Mouse (Mus musculus) kidney, postnatal 0 days (tissue): Measurements from ENCODE around the gene R3hdm4. TPM values are rescaled to one million over a fixed set of nuclear protein-coding genes. Genes with fewer than 3 reads are reported as not detected.
"Not testable (repeated sequence)": the region's sequence is repeated elsewhere in the genome, so short reads cannot be mapped to it uniquely, and the experiment has no call there.

ENCODE experiments used
- ATAC-seq: fragments of 200-750 bp; cut with Nextera tagmentation; replicated peaks from 2 replicates; pipeline ENCODE4 v1.8.0; 2017; ENCODE audit warnings: low read depth, moderate number of reproducible peaks, moderate TSS enrichment, moderate library complexity; ENCODE audit not compliant: low FRiP score
- DNase-seq: peaks from one replicate; pipeline ENCODE4 v3.0.0-alpha.2; 2016; ENCODE audit warnings: low spot score
- H3K27ac ChIP-seq: fragments of 300-500 bp; sonication (generic); 2 replicates; pipeline ENCODE4 v1.5.1; 2014; ENCODE audit warnings: mild to moderate bottlenecking
- H3K27me3 ChIP-seq: fragments of 300-500 bp; sonication (generic); 2 replicates; pipeline ENCODE4 v1.6.1; 2014; ENCODE audit warnings: low read length, mixed read lengths; ENCODE audit not compliant: insufficient read depth
- H3K36me3 ChIP-seq: fragments of 300-500 bp; sonication (generic); 2 replicates; pipeline ENCODE4 v1.6.1; 2014; ENCODE audit warnings: low read length, mixed read lengths; ENCODE audit not compliant: insufficient read depth
- H3K4me1 ChIP-seq: fragments of 300-500 bp; sonication (generic); replicated peaks from 2 replicates; pipeline ENCODE4 v1.6.1; 2014; ENCODE audit warnings: antibody characterized with exemption, low read length, mixed read lengths; ENCODE audit not compliant: insufficient read depth
- H3K4me2 ChIP-seq: fragments of 300-500 bp; sonication (generic); 2 replicates; pipeline ENCODE4 v1.6.1; 2014; ENCODE audit warnings: mild to moderate bottlenecking, low read length, moderate library complexity, mixed read lengths
- H3K4me3 ChIP-seq: fragments of 300-500 bp; sonication (generic); replicated peaks from 2 replicates; pipeline ENCODE4 v1.5.1; 2014; ENCODE audit warnings: low read depth, low read length
- H3K9ac ChIP-seq: fragments of 300-500 bp; sonication (generic); 2 replicates; pipeline ENCODE4 v1.6.1; 2014; ENCODE audit warnings: low read depth, low read length
- H3K9me3 ChIP-seq: fragments of 300-500 bp; sonication (generic); replicated peaks from 2 replicates; pipeline ENCODE4 v1.6.1; 2016; ENCODE audit warnings: low read length, inconsistent platforms, mixed read lengths
- CTCF ChIP-seq: IDR thresholded peaks from 2 replicates; pipeline ENCODE4 v1.5.1; 2016; ENCODE audit warnings: antibody characterized with exemption, low read depth, mild to moderate bottlenecking, moderate library complexity
- WGBS: fragments of 180-500 bp; shearing (Covaris S2); extraction: QIAGEN DNeasy Blood & Tissue Kit; methylation state at CpG from one replicate; pipeline ENCODE4 v1.1.7; 2014; 5-methylcytosine and 5-hydroxymethylcytosine counted together
- polyA plus RNA-seq: library from polyadenylated mRNA; unstranded; fragments of >200 nt; fragmentation: Nextera tagmentation; extraction: Ambion mirVana; gene quantifications from 2 replicates; pipeline ENCODE4 v1.2.1, GENCODE M21; 2015

Gene R3hdm4
- polyA plus RNA-seq, 1 experiment from 2014 or later: 120 TPM

DNA sequence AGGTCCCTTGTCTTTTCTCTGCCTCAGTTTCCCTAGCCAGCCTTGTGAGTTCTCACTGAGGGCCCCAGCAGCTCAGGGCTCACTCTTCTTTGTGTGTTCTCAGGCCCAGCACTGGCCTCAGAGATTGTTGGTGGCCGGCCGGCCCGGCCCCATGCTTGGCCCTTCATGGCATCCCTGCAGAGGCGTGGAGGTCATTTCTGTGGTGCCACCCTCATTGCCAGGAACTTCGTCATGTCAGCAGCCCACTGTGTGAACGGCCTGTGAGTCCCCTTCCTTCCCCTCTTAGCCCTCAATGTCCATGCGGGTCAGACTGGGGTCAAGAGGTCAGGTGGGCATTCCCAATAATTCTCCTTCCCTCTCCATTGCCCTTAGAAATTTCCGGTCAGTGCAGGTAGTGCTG lies 34.4 kb downstream of the R3hdm4 start:
- H3K4me1 ChIP-seq: peaks cover 12% of the 10 kb centered on the region
- H3K9ac ChIP-seq: no peak overlapping the region
- 80% methylated on average over 8 of the region's 8 CpGs for WGBS
- H3K4me3 ChIP-seq: no peak overlapping the region
- no peak overlapping the region for H3K4me2 ChIP-seq
- no peaks in the 10 kb centered on the region for H3K27me3 ChIP-seq
- H3K27ac ChIP-seq: no peak overlapping the region
- DNase-seq (no peak), ATAC-seq (no peak)
- no peaks in the 10 kb centered on the region for H3K9me3 ChIP-seq
- no peak for TF ChIP-seq CTCF
- H3K36me3 ChIP-seq: no peaks in the 10 kb centered on the region

DNA sequence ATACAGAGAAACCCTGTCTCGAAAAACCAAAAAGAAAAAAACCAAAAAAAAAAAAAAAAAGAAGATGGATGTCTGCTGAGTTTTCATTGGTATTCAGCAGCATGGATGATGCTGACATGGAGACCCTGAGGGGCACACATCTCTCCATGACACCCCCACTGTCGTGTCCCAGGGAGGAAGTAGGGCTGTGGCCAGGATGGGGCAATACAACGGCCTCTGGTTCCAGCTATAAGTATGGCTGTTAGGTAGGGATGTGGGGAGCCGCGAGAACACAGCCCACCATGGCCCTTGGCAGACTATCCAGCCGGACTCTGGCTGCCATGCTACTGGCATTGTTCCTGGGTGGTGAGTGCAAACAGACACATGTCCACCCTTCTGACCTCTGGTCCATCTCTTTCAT lies 35.0 kb downstream of the R3hdm4 start, which contains the start of gene Elane:
Gene Elane, plus strand, starts transcription at position 194 of the 400 bp plus-strand sequence.
- Histone ChIP-seq H3K4me3 (no peak within 1 kb of the TSS), H3K4me2 (no peak within 1 kb of the TSS), H3K9me3 (no peaks in the 10 kb centered on the region), H3K27me3 (no peaks in the 10 kb centered on the region), H3K4me1 (peaks cover 12% of the 10 kb centered on the region), H3K27ac (no peak within 1 kb of the TSS), H3K9ac (no peak within 1 kb of the TSS), H3K36me3 (no peaks in the 10 kb centered on the region)
- TF ChIP-seq CTCF: no peak
- no peak for ATAC-seq
- WGBS: 74% methylated on average over 6 of the region's 6 CpGs
- DNase-seq: no peak

DNA sequence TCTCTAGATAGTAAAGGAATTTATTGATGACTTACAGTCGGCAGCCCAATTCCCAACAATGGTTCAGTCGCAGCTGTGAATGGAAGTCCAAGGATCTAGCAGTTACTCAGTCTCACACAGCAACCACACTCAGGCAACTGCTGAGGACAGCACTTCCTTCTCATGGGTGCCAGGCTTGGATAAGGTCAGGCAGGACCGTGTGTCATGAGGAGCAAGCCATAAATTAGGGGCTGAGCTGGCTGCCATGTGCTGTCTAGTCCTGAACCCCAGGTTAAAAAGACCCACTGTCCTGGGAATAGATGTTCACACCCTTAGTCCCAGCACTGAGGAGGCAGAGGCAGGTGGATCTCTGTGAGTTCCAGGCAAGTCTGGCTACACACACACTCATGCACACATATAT lies 36.1 kb downstream of the R3hdm4 start:
- not testable (repeated sequence) for ATAC-seq, H3K9me3 ChIP-seq, H3K27ac ChIP-seq, H3K36me3 ChIP-seq, H3K9ac ChIP-seq, H3K4me2 ChIP-seq, DNase-seq, H3K27me3 ChIP-seq, H3K4me3 ChIP-seq
- WGBS: 54% methylated on average over 2 of the region's 3 CpGs
- peaks cover 14% of the 10 kb centered on the region for H3K4me1 ChIP-seq

DNA sequence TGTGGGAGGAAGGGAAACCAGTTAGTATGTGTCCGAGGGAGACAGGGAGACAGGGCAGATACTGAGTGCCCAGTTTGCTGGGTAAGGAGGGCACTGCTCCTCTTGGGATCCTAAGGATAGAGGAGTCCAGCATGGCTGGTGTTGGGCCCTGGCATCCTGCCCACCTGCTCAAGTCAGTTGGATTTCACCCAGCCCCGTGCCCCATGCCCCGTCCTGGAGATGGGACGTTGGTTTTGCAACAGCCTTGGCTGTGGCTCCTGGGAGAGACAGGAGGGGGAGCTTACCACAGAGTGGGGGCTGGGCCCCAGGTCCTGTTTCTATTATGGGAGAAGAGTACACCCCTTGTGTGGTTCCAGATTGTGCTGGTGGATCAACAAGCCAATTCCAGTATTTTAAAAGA lies 36.6 kb downstream of the R3hdm4 start:
- no peaks in the 10 kb centered on the region for H3K9me3 ChIP-seq
- no peak overlapping the region for H3K9ac ChIP-seq
- no peak overlapping the region for H3K27ac ChIP-seq
- no peak for TF ChIP-seq CTCF
- H3K4me1 ChIP-seq: peaks cover 19% of the 10 kb centered on the region
- WGBS: 50% methylated on average over 4 of the region's 4 CpGs
- ATAC-seq (no peak), DNase-seq (no peak)
- H3K4me2 ChIP-seq: no peak overlapping the region
- no peak overlapping the region for H3K4me3 ChIP-seq
- no peaks in the 10 kb centered on the region for H3K27me3 ChIP-seq
- no peaks in the 10 kb centered on the region for H3K36me3 ChIP-seq

DNA sequence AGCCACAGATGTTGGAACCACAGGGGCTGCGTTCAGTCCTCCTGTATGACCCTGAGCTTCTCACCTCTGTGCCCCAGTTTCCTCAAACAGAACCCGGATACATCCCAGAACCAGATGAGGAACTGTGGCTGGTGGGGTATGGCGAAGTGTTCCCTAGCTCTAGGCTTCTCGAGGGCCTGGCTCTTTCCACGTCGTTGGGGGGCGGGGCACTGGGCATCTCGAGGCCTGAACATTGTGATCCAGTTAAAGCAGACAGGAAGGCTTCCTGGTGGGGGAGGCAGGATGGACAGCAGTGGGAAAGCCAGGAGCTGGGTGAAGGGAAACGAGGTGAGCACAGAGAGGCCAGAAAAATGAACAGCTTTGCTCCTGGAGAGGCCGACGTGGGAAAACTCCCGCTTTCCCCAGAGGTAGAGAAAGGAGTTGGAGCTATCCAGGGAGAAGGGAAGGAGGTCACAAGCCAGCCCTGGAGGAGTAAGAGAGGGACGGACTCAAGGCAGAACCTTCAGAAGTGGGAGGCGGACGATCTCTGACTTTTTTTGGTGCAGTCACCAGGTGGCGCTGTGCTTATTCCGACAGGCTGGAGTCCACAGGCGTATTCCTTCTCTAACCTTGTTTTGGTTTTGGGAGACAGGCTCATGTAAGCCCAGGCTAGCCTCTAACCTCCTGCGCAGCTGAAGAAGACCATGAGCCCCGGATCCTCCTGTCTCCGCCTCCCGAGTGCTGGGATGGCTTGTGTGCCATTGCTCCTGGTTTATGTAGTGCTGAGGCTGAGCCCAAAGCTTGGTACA lies 37.5 kb downstream of the R3hdm4 start:
- peak overlapping the region; percentile 24; the same call in 1 of the 2 replicates for H3K4me2 ChIP-seq
- TF ChIP-seq CTCF: peak; percentile 82
- no peak overlapping the region for H3K9ac ChIP-seq
- no peak overlapping the region for H3K27ac ChIP-seq
- WGBS: 15% methylated on average over 22 of the region's 22 CpGs
- no peaks in the 10 kb centered on the region for H3K36me3 ChIP-seq
- H3K4me3 ChIP-seq: no peak overlapping the region
- peaks cover 22% of the 10 kb centered on the region for H3K4me1 ChIP-seq
- peak; percentile 91 for DNase-seq
- H3K9me3 ChIP-seq: no peaks in the 10 kb centered on the region
- ATAC-seq: no peak
- H3K27me3 ChIP-seq: no peaks in the 10 kb centered on the region

DNA sequence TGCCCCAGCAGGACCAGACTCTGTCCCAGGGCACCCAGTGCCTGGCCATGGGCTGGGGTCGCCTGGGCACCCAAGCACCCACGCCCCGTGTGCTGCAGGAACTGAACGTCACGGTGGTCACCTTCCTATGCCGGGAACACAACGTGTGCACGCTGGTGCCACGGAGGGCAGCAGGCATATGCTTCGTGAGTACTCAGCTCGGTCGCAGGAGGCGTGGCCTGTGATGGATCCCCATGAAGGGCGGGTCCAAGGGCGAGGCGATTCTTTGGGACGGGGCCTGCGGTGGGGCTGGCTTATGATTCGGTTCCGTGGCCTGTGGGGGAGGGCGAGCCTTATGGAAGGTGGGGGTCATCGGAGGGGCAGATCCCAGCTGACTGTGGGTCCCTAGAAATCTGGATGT lies 39.0 kb downstream of the R3hdm4 start:
- ATAC-seq (0 out of 2 replicates have a peak, but pooled peaks have one; percentile 18), DNase-seq (no peak)
- Histone ChIP-seq H3K27me3 (no peaks in the 10 kb centered on the region), H3K4me1 (peaks cover 31% of the 10 kb centered on the region), H3K4me2 (peak overlapping the region; percentile 44), H3K4me3 (no peak overlapping the region), H3K9me3 (no peaks in the 10 kb centered on the region), H3K27ac (no peak overlapping the region), H3K36me3 (no peaks in the 10 kb centered on the region), H3K9ac (no peak overlapping the region)
- no peak for TF ChIP-seq CTCF
- 9% methylated on average over 22 of the region's 22 CpGs for WGBS

DNA sequence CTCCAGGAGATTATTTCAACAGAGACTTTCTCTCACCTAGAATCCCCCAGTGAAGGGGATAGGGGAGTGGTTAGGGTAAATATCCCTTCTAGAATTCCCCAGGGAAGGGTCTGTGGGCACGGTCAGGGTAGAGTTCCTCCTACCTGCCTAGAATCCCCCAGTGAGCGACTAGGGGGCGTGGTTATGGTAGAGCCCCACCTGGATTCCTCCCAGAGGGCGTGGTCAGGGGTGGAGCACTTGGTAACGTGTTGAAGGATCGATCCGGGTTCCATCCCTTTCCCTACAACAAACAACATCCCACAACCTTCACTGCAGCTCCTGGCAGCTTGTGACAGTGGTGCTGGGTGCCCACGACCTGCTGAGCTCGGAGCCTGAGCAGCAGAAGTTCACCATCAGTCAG lies 40.3 kb downstream of the R3hdm4 start:
- no peak for ATAC-seq
- H3K4me3 ChIP-seq: no peak overlapping the region
- 19% methylated on average over 9 of the region's 9 CpGs for WGBS

More for the DNA sequence above, 40.3 kb downstream of the R3hdm4 start:
- TF ChIP-seq CTCF: no peak
- Histone ChIP-seq H3K9ac (no peak overlapping the region), H3K36me3 (no peaks in the 10 kb centered on the region), H3K4me1 (peaks cover 31% of the 10 kb centered on the region), H3K4me2 (no peak overlapping the region), H3K9me3 (no peaks in the 10 kb centered on the region), H3K27me3 (no peaks in the 10 kb centered on the region), H3K27ac (no peak overlapping the region; the same call in 1 of the 2 replicates)
- DNase-seq: no peak
